Mouse (Mus musculus) small intestine, adult 2 months (tissue): Measurements from ENCODE around the gene Ankrd50.

Experiments used
- CTCF ChIP-seq: fragments of 200-500 bp; IDR thresholded peaks from 2 replicates; pipeline ENCODE4 v1.5.1; 2012; ENCODE audit warnings: low read depth, mild to moderate bottlenecking, control low read depth, inconsistent platforms, low read length, moderate library complexity, mixed read lengths; ENCODE audit not compliant: insufficient replicate concordance, insufficient read length; ENCODE audit errors: extremely low read depth
- POLR2A ChIP-seq: fragments of 200-500 bp; IDR thresholded peaks from 2 replicates; pipeline ENCODE4 v1.6.1; 2012; ENCODE audit warnings: low read depth, mild to moderate bottlenecking, control low read depth, inconsistent platforms, low read length, moderate library complexity

- no peak for TF ChIP-seq CTCF
- TF ChIP-seq POLR2A, result no peak
Measured at GRCm38 (mm10) chr3:38501316-38501715, 16.7 kb upstream of the Ankrd50 start.
